Mouse (Mus musculus): ENCODE data around the gene Itga5. TPM values are rescaled to one million over a fixed set of nuclear protein-coding genes. Genes with fewer than 3 reads are reported as not detected.

The Itga5 gene
- total RNA-seq, 2 experiments from 2014 or later = 2.4 to 7.9 TPM

DNA sequence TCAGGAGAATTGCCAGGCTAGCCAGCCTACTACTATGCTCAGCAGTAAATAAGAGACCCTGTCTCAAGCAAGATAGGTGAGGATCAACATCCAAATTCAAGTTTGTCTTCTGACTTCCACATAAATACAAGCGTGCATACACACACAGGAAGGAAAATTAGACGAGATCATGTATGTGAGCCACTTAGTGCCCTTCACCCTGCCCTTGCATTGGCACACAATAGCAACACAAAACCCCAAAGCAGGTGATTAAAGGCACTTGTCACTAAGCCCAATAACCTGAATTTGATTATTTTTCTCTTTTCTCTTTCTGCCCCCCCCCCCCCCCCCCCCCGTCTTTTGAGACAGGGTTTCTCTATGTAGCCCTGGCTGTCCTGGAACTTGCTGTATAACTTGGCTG is 23.6 kb downstream of the Itga5 start:
- ATAC-seq (replicated peaks; ENCODE audit: low FRiP score, poor library complexity, severe bottlenecking) = no peak

DNA sequence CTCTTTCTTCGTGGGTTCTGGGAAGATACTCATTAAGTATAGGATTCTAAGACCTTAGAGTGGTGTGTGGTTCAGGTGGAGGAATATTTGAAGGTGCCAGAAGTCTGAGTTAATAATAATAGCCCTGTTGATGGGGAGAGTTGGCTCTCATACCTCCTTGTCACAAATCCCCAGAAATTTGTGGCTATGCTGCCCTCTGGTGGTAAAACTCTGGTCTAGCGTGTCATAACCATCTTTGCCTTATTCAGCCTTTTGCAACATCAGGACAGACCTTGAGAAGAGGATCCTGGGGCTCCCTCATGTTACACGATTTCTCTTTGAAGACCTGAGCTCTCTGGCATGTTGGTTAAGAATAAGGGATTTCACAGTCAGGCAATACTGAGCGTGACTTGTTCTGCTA is 24.1 kb downstream of the Itga5 start:
- ATAC-seq (replicated peaks; ENCODE audit: low FRiP score, poor library complexity, severe bottlenecking) = peak; percentile 55

DNA sequence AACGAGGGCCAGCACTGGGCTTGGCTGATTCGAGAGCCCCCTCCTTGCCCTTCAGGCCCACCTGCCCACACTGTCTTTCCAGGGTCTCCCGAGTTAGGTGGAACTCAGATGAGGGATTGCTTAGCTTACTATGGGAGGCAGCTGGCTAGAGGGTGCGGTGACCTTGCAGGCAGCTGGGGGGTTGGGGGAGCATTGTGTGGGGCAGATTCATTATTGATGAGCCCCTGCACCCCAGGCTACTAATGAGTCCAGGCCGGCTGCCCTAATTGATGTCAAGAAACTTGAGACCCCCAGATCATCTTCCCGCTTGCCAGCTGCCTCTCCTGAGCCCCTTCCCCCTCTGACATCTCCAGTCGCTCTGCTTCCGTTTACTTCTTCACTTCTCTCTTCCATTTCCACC is 25.0 kb downstream of the Itga5 start:
- no peak for ATAC-seq (replicated peaks; ENCODE audit: low FRiP score, poor library complexity, severe bottlenecking)

DNA sequence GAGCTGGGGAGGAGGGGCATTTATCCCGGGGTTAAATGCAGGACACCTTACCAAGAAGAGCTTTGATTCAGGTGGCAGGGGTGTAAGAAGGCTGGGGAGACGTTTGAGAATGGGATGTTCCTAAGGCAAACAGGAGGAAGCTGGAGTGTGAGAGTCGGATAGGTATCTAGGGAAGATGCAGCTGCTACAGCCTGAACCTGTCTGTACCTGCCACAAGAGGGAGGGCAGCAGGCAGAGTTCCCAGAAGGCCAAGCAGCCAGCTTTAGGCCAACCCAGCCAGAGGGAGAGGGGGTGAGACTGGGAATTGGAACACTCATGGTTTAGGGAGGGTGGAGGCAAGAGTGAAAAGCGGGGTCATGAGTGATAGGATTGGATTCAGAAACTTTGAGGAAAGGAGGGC is 25.8 kb downstream of the Itga5 start:
- no peak for ATAC-seq (replicated peaks; ENCODE audit: low FRiP score, poor library complexity, severe bottlenecking)

DNA sequence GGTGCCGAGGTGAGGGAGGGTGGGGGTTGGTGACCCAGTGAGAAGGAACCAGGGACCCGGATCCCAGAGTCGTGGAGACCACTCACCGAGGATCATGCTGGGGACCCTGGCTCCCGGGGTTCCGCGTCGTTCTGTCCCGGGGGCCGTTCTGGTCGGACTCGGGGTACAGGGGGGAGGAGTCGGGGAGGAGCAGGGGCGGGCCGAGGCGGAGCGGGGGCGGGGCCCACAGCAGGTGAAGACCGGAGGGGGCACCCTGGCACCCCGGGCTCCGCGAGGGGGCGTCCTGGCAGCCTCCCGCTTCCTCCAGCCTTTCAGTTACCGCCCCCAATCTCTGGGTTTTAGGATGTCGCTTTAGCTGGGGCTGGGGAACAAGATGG is 26.6 kb downstream of the Itga5 start, which contains the start of gene Zfp385a:
Gene Zfp385a, minus strand, starts transcription at position 133 of the 377 bp plus-strand sequence.
- 0 out of 2 replicates have a peak, but pooled peaks have one; percentile 31 for ATAC-seq (replicated peaks; ENCODE audit: low FRiP score, poor library complexity, severe bottlenecking)

DNA sequence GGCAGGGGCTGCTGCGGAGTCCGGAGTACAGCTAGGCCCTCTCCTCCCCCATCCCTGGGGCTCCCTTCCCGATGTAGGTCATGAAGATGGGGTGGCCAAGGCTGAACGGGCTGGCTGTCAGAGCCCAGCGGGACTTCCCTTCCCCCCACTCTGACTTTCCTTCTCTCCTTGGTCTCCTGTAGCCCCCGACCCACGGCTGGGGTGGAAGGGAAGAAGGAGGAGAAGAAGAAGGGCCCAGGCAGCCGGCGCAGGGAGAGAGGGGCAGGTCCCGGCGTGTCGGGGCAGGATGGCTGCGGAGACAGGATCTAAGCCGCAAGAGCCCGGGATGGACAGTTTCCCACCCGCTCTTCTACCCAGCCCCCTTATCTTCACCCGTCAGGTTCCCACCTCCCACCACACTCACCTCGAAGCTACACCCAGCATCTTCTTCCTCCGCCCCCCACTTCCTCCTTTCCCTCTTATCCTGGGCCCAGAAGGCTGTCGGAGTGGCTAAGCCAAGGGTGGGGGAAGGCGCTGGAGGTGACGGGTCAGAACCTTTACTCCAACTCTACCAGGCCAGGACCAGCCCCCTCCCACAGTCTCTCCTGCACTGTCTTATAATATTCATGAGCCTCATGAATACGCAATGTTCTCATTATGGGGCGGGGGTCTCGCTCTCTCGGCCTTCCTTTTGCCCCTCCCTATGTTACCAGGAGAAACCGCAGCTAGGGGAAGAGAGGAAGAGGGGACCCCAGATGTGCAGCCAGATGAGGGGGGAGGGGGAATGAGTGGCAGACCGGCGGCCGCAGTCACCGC is 27.2 kb downstream of the Itga5 start:
- no peak for ATAC-seq (replicated peaks; ENCODE audit: low FRiP score, poor library complexity, severe bottlenecking)

DNA sequence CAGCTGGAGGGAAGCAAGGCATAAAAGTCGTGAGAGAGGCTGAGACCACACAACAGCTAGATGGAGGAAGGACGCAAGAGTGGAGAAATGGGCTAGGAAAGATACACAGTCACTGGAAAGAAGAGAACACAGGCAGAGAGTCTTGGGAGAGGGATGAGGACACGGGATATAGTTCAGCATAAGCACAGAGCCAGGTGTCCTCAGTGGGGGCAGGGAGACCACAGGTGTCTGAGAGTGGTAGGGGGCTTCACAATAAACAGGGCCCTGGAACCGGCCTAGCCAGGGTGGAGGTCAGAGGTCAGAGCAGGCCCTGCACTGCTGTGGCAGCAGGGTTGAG is 27.8 kb downstream of the Itga5 start:
- no peak for ATAC-seq (replicated peaks; ENCODE audit: low FRiP score, poor library complexity, severe bottlenecking)

DNA sequence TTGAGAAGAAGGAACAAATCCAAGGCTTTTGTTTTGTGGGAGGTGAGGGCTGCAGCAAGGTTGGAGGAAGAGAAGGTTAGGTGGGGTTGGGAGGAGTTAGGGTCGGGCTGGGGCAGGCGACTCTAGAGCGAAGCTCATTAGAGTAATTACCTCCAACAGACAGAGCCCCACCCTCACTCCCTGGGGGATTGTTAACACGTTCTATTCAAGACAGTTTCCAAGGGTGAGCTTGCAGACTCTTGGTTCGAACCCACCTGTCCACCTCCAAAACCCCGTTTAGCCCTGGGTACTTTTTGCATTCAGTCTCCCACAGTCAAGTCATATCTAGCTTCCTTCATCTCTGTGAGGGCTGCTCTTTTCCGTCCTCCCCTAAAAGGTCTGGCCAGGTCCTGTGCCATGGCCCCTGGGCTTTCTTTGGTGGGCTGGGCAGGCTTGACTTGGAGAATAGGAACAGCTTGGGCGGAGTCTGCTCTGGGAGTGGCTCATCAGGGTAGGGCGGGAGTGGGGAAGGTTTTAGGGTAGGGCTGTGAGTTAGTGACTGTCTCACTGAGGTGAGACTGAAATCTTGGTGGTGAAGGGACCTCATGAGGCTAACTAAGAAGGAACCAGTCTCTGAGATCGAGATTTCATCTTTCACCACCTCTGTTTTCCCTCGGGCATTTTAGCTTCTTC is 29.4 kb downstream of the Itga5 start:
- ATAC-seq (replicated peaks; ENCODE audit: low FRiP score, poor library complexity, severe bottlenecking) = no peak

DNA sequence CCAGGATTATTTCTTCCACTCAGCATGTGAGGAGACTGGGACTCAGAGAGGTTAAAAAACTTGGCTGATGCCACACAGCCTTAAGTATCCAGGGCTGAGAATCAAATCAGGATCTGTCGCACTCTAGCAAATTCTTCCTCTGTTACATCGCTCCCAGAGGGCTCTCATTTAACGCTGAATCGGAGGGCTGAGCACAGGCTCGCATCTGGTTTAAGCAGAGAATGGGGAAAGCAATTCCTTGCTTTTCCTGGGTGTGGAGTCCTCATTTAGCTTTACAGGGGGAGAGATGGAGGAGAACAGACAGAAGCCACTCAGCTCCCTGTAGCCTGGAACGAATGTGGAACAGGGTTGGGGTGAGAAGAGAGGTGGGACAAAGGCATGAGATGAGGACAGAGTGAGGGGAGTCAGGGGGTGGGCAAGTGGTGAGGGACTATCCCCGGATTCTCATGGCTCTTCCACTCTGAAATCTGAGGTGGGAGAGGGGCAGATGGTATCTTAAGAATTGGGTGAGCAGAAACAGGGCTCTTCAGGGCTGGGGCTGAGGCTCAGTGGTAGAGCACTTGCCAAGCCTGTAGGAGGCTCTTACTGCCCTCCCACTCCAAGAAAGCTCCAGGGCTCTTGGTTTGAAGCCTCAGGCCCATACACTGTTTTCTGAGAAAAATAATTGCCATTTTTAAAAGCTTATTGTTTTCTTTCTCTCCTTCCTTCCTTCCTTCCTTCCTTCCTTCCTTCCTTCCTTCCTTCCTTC is 30.9 kb downstream of the Itga5 start:
- ATAC-seq (replicated peaks; ENCODE audit: low FRiP score, poor library complexity, severe bottlenecking) = no peak

DNA sequence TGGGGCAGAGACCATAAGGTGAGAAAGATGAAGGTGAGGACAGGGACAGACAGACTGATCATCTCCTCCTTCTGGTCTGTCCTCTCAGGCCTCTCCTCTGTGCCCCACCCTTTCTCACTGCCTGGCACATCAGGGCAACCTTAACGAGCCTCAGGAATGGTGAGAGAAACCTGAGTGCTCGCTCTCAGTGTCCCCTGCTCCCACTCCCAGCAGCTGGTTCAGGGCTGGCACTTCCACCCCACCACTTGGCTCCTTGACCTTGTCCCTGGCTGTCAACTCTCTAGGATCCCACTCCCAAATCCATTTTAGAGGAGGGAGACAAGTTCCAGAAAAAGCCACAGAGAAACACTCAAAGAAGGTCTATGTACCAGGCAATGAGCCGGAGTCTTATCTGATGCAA is 31.5 kb downstream of the Itga5 start:
- no peak for ATAC-seq (replicated peaks; ENCODE audit: low FRiP score, poor library complexity, severe bottlenecking)

DNA sequence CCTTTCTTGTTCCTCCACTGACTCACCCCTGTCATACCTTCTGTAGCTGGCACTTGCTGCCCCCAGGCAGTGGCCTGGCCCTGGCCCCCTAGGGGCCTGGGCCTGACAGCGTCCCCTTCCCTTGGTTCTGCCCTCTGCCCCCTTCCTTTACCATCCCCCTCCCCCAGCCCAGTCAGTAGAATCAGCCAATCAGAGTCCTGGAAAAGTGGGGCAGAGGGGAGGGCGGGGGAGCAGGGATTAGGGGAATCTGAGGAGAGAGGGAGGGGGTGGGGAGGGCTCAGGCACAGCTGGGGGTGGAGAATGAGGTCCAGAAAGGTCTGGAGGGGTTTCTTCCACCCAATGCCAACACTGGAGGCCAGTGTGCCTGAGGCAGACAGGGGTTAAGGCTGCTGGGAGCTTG is 32.4 kb downstream of the Itga5 start:
- no peak for ATAC-seq (replicated peaks; ENCODE audit: low FRiP score, poor library complexity, severe bottlenecking)

DNA sequence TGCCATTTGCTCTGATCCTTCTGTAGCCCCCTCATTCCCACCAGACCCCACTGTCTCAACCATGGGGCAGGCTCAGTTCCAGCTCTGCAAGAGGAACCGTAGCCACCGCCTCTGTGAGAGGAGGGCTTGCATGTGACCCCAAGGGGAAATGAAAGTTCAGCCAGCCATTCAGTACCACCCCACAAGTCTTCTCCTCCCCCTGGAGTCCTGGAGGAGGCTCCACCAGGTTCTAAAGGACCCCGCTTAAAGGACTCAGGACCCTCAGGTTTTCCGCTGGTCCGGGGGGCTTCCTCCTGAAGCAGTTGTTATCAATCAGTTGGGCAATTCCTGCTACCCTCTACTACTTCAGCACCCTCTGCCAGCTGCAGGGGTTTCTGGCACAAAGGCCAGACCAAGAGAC is 32.8 kb downstream of the Itga5 start:
- ATAC-seq (replicated peaks; ENCODE audit: low FRiP score, poor library complexity, severe bottlenecking) = no peak

DNA sequence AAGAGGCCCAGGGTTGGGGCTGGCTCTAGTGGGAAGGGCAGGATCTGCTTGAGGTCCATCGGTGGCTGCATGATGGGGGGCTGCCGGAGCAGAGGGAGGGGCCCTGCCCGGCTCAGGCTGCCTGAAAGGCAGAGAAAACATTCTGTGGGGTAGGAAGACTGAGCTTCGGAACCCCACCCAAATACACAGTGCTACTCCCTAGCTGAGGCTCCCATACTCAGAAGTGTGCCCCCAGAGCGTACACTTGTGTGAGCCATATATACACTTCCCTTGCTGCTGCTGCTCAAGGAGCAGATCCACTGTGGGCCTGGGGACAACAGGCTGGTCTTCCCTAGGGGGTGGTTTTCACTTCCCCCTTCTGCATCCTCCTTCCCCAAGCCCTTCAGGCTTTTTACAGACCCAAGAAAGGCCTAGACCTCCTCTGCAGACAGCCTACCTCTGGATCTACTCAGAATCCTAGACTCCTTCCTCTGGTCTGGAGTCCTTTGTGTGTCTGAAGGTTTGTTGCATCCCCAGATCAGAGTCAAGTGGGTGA is 33.4 kb downstream of the Itga5 start:
- ATAC-seq (replicated peaks; ENCODE audit: low FRiP score, poor library complexity, severe bottlenecking) = no peak

DNA sequence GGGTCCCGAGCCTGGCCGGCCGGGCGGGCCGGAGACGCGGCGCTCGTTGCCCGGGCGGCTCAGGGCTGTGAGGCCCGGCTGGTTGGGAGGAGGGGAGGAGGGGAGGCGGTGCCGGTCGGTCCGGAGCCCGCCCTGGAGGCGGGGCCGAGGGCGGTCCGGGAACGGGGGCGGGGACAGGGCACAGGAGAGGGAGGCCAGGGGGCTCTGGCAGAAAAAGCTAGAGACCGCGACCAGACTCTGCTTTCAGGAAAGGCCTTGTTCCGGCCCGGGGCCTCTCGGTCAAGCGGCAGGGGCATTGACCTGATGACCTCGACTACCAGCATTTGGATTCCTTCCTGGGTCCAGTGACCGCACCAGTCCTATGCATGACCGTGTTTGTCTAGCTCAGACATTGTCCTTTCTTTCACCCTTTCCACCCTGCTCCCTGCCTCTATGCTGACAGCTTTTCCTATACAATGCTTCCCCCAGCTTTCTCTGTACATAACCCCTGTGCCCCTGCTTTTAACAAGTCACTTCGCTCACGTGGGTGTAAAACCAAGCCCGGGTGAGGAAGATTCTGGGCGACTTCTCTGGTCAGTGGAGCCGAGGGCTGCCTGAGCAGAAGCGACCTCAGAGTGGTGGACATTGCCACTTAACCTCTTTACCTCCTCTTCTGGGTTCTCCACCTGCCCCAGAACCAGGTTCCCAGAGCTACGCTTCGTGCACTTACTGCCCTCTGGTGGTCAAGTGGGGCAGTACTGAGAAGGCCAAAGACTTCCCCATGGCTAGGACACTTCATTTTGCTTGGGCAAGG is 42.9 kb downstream of the Itga5 start:
- ATAC-seq (replicated peaks; ENCODE audit: low FRiP score, poor library complexity, severe bottlenecking) = peak; percentile 91

DNA sequence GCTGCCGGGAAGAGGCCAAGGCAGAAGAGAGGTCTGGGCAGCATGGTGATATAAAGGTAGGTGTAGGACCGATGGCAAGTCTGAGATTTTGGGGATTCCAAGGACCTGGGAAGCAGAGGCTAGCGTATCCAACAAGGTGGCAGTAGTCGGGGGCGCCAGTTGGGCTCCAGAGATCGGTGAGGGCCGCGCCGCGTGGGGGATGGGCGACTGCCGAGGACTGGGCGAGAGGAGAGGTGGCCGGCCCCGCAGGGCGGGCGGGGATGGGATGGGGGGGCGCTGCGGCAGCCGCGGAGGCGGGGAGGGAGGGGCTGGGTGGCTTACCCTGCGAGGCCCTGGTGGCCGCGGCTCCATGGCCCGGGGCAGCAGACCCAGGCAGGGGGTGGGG is 43.5 kb downstream of the Itga5 start:
- ATAC-seq (replicated peaks; ENCODE audit: low FRiP score, poor library complexity, severe bottlenecking) = no peak

DNA sequence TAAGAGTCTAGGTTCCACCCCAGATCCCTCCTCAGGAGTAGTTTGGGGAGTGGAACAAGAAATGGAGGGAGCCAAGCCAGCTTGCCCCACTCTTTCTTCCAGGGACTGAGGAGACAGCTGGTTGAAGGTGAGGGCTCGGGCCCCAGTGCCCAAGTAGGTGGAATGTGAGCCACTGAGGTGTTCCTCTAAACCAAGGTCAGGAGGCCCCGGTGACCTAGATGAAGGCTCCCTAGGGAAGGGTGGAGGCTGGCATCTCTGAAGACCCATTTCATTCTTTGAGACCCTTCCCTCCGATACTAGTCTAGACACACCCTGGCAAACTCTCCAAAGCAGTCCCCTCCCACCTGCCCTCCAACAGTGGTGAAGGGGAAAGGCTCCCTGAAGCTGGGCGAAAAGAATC is 44.2 kb downstream of the Itga5 start:
- ATAC-seq (replicated peaks; ENCODE audit: low FRiP score, poor library complexity, severe bottlenecking) = no peak

DNA sequence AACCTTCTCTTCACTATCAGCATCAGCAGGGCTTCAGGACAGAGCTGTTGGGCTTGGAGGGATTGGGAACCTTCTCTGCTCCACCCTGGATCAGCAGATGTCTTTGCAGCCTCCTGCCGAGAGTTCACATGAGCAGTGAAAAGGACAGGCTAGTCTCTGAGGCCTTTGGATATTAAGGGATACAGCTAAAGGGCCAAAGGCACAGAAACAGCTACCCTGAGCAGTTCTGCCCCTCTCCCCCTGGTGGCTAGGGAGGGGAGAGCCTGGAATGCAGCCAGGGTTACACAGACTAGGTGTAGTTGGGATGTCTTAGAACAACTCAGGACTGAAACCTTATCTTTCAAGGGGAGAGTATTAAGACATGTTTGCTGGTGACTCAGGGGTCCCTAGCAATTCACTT is 45.5 kb downstream of the Itga5 start:
- no peak for ATAC-seq (replicated peaks; ENCODE audit: low FRiP score, poor library complexity, severe bottlenecking)

DNA sequence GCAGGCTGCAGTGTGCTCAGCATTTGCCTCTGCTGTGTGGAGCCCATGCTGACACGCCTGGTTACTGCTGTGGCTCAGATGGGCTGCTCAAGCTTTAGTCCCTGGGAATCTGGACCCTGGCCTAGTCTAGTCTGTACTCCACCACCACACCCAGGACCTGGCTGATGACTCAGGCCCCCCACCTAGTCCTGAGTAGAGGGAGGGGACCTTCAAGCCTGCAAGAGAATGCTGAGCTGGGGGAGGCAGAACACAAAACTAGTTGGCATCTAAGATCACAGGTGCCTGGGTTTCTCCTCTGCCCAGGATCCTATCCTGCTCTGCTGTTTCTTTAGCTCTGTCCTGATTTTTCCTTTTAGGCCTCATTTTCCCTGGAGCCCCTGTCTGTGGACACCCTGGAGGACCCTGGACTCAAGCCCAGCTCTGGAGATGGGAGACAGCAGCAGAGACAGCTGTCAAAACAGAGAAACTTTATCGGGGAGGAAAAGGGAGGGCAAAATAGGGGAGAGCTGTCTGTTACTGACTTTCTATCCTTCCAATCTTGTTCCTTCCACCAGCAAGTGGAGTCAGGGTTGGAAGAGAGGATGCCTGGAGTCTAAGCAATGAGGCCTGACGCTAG is 48.3 kb downstream of the Itga5 start:
- no peak for ATAC-seq (replicated peaks; ENCODE audit: low FRiP score, poor library complexity, severe bottlenecking)

DNA sequence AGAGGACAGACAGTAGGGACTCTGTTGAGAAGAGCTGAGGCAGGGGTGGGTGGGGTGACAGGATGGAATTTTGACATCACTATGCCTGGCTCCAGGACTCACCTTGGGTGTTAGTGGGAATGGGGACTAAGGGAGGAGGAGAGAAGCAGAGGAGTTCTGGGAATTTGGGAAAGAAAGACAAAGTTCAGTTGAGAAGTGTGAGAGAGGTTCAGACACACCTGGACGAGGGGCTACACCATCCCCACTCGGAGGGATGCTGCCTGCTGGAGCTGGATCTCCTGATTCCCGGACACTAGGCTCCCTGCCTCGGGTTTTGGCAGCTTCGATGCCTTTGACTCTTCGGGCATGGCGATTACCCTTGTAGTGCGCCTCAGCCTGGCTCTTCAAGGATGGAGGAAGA is 48.8 kb downstream of the Itga5 start:
- ATAC-seq (replicated peaks; ENCODE audit: low FRiP score, poor library complexity, severe bottlenecking) = no peak

DNA sequence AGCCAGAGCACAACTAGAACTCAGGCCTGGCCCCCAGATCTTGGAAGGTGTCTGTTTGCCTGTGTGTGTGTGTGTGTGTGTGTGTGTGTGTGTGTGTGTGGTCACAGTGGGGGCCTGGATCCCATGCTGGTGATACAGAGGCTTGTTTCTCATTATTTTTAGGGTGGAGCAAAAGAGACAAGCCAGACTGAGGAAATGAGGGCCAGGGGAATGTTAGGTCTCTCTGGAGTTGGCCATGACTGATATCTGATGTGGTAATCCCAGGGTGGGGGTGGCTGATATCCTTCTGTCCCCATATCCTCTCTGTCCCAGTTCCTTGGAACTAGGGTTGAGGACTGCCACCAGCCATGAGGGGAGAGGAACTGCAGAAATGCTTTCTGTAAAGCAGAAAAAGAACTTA is 49.4 kb downstream of the Itga5 start:
- ATAC-seq (replicated peaks; ENCODE audit: low FRiP score, poor library complexity, severe bottlenecking) = no peak

Data from erythroblast, adult 5-6 weeks (primary cell).